Mouse (Mus musculus): ENCODE data around the gene Gsta3.

GRCm38 (mm10) chr1:21239911-21240898 lies at the start of gene Gsta3:
- TF ChIP-seq CTCF (IDR thresholded peaks at IDR 0.05; ENCODE audit: low read depth): no peak
- no peak for TF ChIP-seq EP300 (optimal IDR thresholded peaks at IDR 0.05)

All from stomach, postnatal 0 days (tissue).